Mouse (Mus musculus) G1E (cell line): ENCODE data around the gene Rgs3.

Source experiments
- CTCF ChIP-seq: IDR thresholded peaks from 2 replicates; pipeline ENCODE4 v1.5.1; 2012; ENCODE audit warnings: low read depth, low read length, inconsistent platforms, mixed read lengths
- GATA1 ChIP-seq: IDR thresholded peaks from 2 replicates; pipeline ENCODE4 v1.6.1; 2012; ENCODE audit warnings: borderline replicate concordance, low read length, inconsistent platforms, mixed read lengths

DNA sequence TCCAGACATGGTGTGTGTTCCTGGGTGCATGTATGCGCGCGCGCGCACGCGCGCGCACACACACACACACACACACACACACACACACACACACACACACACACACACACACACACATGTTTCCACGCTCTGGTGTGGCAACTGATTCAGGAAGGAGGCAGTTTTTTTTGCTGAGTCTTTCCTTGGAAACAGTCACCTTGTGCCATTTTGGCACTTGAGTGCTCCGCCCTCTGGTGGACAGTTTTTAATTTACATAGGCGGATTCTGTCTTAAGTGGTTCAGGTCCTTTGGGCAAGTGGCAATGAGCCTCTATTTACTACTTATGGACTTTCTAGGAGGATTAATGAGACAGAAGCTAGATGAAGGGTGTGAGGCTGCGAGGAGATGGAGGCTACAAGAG lies 136.3 kb downstream of the Rgs3 start:
- TF ChIP-seq CTCF (no peak), GATA1 (no peak)
